Mouse (Mus musculus) liver, adult (tissue): ENCODE results near the gene Vmn1r77.
"Not testable (repeated sequence)": the region's sequence is repeated elsewhere in the genome, so short reads cannot be mapped to it uniquely, and the experiment has no call there.

Experiments
- GATA4 ChIP-seq: IDR thresholded peaks from 2 replicates; pipeline ENCODE4 v1.6.1; 2014; ENCODE audit warnings: mild to moderate bottlenecking, low read length; ENCODE audit not compliant: insufficient replicate concordance

The Vmn1r77 gene

DNA sequence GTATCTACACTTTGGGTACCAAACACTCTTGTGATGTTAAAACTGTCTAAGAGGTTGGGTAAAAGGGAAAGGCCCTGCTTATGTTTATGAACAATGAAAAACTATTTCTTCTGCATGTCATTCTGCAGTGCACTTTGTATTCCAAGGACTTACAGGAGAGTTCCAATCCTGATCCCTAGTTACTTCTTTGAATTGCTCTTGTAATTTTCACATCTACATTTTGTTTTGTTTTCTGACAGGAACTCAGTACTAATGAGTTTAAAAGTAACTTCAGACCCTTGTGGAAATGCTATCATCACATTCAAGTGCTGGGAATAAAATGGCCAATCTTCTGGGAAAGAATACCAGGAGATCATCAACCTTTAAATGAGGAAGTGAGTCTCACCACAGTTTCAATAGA lies at the start of gene Vmn1r77:
TSS of gene Vmn1r77 (plus strand) at position 301 of the 400 bp plus-strand sequence.
- TF ChIP-seq GATA4 = not testable (repeated sequence)

DNA sequence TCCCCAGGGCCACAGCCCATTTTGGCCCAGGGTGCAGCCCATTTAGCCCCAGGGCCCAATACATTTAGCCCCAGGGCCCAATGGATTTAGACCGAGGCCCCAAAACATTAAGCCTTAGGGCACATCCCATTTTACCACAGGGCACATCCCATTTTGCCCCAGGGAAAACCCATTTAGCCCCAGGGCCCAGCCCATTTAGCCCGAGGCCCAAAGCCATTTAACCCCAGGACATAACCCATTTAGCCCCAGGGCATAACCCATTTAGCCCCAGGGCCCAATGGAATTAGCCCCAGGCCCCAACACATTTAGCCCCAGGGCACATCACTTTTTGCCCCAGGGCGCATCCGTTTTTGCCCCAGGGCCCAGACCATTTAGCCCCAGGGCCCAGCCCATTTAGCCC lies 23.4 kb upstream of the Vmn1r77 start:
- TF ChIP-seq GATA4 = no peak

DNA sequence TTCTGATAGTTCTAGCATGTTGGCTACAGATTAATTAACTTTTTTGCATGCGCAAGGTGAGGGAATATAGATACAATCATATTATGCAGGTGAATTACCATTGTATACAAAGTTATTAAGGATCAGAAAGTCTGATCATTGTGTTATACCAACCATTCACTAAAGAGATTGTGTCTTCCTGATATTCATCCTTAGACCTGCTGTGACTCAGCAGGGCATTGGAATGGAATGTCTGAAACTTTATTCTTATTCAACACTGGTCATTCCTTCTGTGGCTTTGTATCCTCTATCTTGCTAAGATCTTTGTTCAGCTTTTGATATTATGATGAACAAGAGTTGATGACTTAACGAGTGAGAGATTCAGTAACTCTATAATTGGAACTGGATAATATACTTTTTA lies 4.1 kb downstream of the Vmn1r77 start:
- no peak for TF ChIP-seq GATA4
